Mouse (Mus musculus): ENCODE measurements at regions not wholly inside any gene's neighbourhood (a gene's known extent, or its start where the extent isn't known, plus 50 kb on each side); places are given as distances from the start of the nearest gene placed in this dataset.

DNA sequence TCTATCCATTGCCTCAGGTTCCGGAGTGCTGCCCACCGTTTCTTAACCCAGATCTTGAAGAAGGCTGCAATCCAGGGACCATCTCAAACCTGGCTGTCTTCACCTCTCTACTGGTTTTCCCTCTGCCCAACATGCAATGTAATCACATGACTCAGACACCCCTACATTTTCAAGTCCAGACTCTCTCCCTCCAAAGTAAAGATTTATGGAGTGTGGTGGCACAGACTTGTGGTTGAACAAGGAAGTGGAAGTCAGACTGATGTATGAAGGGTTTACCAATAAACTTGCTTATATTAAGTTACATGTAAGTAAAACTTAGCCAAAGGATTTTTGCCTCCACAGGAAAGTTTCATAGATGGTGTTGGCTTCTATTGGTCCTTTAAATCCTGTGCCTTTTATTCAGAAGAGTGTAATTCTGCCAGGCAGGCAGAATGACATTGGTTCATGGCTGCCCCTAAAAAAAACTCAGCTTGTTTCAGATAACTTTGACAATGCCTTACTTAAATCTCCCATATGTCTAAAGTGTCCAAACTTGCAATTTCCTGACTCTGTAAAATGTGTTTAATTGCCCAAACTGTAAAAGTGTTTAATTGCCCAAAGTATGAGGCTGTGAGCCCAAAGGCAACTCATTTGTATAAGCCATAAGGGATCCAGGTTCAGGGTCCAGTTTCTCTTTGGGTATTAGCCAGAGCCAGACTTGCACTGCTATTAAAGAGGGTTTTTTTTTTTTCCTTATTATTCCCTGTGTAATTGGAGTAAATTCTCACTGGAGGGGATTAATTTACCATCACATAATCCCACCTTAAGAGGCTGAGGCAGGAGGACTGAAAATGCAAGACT, 61.7 kb upstream of the Mfge8 start:
- no peak for TF ChIP-seq CTCF (IDR thresholded peaks at IDR 0.05; ENCODE audit: control insufficient read depth, insufficient read depth, insufficient read length)
- TF ChIP-seq MYOD1 (IDR thresholded peaks at IDR 0.05; ENCODE audit: control insufficient read depth, insufficient read length, low read depth) = no peak
- TF ChIP-seq MYOG (IDR thresholded peaks at IDR 0.05; ENCODE audit: control insufficient read depth, extremely low read depth, insufficient read length) = no peak
